Mouse (Mus musculus) heart, postnatal 25 days (tissue): ENCODE data around the gene Tsn. TPM values are rescaled to one million over a fixed set of nuclear protein-coding genes. Genes with fewer than 3 reads are reported as not detected.

Experiments used
- total RNA-seq, 2 experiments: library from RNA; stranded (reverse); gene quantifications; 2 replicates each; pipeline ENCODE4 v1.2.3; 2021

Tsn gene
- total RNA-seq, 2 experiments from 2014 or later, result 62.7 to 64.3 TPM

Other genes with a start within 250 kb of the Tsn start
- not detected for gene Gm29106, start 135.2 kb downstream of the Tsn start, total RNA-seq
- 10 to 100 TPM; 15.6 to 16.4 TPM for gene Nifk, start 10.1 kb upstream of the Tsn start, total RNA-seq
- gene Clasp1, start 77.3 kb upstream of the Tsn start, total RNA-seq, result 100 to 1,000 TPM; 296 to 379 TPM